Mouse (Mus musculus): ENCODE measurements at regions not wholly inside any gene's neighbourhood (a gene's known extent, or its start where the extent isn't known, plus 50 kb on each side); places are given as distances from the start of the nearest gene placed in this dataset.

- no peak for TF ChIP-seq CTCF (conservative IDR thresholded peaks at IDR 0.05; ENCODE audit: insufficient read depth, insufficient read length, low read depth, low read length)
- TF ChIP-seq POLR2A (IDR thresholded peaks at IDR 0.05; ENCODE audit: low read depth, low read length): no peak
Observed at GRCm38 (mm10) chr9:61679686-61680085, 234.7 kb downstream of the Rplp1 start.
